Mouse (Mus musculus) olfactory bulb, adult 2 months (tissue): Measurements from ENCODE around the gene Pik3ip1. TPM values are rescaled to one million over a fixed set of nuclear protein-coding genes. Genes with fewer than 3 reads are reported as not detected.

ENCODE experiments used
- H3K27ac ChIP-seq: fragments of 200-500 bp; 2 replicates; pipeline ENCODE4 v1.5.1; 2012; ENCODE audit warnings: low read depth, low read length; ENCODE audit not compliant: insufficient read depth
- H3K4me1 ChIP-seq: fragments of 200-500 bp; 2 replicates; pipeline ENCODE4 v1.6.1; 2012; ENCODE audit warnings: low read length; ENCODE audit not compliant: control insufficient read depth, insufficient read depth
- H3K4me3 ChIP-seq: fragments of 200-500 bp; 2 replicates; pipeline ENCODE4 v1.5.1; 2012; ENCODE audit warnings: mild to moderate bottlenecking, low read depth, low read length, moderate library complexity; ENCODE audit not compliant: insufficient read depth
- CTCF ChIP-seq: fragments of 200-500 bp; IDR thresholded peaks from 2 replicates; pipeline ENCODE4 v1.5.1; 2012; ENCODE audit warnings: low read depth, mild to moderate bottlenecking, low read length, moderate library complexity; ENCODE audit not compliant: insufficient read depth
- POLR2A ChIP-seq: fragments of 200-500 bp; IDR thresholded peaks from 2 replicates; pipeline ENCODE4 v1.6.1; 2012; ENCODE audit warnings: mild to moderate bottlenecking, low read depth, low read length, moderate library complexity; ENCODE audit not compliant: insufficient read depth
- WGBS: fragments of 180-500 bp; shearing (Covaris S2); methylation state at CpG from one replicate; pipeline ENCODE4 v1.1.7; 2018; 5-methylcytosine and 5-hydroxymethylcytosine counted together
- polyA plus RNA-seq: library from polyadenylated mRNA; stranded (reverse); fragments of >200 nt; gene quantifications from 2 replicates; pipeline ENCODE4 v1.2.4, GENCODE M21; 2012; ENCODE audit warnings: low replicate concordance; ENCODE audit not compliant: missing spikeins, insufficient read depth, insufficient read length

Pik3ip1 gene
- polyA plus RNA-seq, 1 experiment = not detected

DNA sequence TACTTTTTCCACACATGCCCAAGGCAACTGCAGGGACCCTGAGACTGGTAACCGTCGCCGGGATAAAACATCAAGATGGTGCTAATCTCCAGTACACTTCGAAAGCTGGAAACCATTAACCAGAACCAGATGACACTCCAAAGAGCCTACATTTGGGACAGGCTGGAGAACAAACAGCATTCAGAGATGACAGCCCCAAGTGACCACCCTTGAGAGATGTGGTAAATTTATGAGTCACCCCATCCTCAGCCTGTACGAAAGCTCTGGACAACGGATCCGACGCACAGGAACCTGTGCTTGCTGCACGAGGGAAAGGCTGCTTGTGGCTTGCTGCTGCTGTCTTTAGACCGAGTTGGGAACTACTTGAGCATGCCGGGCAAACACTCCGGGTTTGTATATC lies 44.5 kb downstream of the Pik3ip1 start:
- 59% methylated on average over 12 of the region's 12 CpGs for WGBS
- H3K4me1 ChIP-seq = peaks cover 29% of the 10 kb centered on the region
- H3K4me3 ChIP-seq = no peak overlapping the region
- TF ChIP-seq CTCF = no peak
- peak overlapping the region; percentile 35; the same call in 1 of the 2 replicates for H3K27ac ChIP-seq

DNA sequence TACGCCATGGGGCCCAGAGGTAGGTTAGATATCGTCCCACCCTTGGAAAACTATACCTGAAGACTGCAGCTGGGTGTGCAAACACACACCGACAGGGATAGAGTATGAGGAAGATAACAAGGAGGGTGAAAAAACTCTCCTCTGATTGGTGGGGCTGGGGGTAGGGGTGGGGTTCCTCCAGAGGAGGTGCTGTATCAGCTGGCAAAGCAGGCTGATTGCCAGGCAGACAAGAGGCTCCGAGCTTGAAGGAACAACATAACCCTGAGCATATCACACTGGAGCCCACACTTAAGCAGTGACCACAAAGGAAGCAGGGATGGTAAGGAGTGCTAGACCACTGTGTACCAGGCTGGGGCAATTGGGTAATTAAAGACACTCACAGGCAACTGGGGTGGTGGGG lies 49.2 kb downstream of the Pik3ip1 start:
- TF ChIP-seq POLR2A (no peak), CTCF (no peak)
- Histone ChIP-seq H3K27ac (no peak overlapping the region), H3K4me1 (peaks cover 8% of the 10 kb centered on the region), H3K4me3 (no peak overlapping the region)
- WGBS = 74% methylated on average over 4 of the region's 4 CpGs

GRCm38 (mm10) chr11:3381148-3381814 lies 51.1 kb downstream of the Pik3ip1 start:
- TF ChIP-seq CTCF (no peak), POLR2A (no peak)
- Histone ChIP-seq H3K4me1 (no peaks in the 10 kb centered on the region), H3K27ac (no peak overlapping the region), H3K4me3 (no peak overlapping the region)
- 91% methylated on average over 6 of the region's 6 CpGs for WGBS

DNA sequence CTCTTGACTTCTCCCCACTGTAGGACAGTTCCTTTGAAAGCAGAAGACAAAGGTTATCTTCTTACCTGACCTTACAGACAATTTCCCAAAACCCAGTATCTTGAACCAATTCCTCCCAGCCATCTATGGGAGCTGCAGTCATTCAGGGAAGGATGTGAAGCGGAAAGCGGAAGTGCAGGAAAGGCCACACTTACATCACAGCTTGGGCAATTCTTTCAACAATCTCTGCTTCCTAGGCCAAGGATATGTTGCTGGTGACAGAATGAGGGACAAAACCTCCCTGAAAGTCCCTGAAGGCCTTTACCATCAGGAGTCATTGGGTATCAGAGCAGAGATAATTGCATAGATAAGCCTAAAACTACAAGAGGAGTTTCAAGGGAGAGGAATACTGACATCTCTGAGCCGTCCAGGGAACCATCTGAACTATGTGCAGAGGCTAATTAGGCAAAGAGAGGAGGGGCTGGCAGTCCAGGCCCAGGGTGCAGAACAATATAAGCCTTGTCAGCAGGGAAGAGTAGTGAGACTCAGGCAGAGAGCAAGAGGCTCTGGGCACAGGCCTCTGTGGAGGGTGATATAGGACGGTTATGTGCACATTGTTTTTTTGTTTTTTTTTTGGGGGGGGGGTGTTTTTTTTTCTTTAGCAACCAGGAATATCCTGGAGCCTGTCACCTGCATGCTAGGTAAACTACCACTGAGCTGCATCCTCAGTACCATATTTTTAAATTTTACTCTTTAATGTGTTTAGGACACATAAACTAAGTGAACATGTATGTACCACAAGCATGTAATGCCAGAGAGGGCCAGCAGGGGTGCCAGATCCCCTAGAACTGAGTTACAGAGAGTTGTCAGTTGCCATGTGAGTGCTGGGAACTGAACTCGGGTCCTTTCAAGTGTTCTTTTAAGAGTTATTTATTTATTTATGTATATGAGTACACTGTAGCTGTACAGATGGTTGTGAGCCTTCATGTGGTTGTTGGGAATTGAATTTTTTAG lies 52.7 kb downstream of the Pik3ip1 start:
- TF ChIP-seq CTCF = no peak
- no peak for TF ChIP-seq POLR2A
- no peak overlapping the region for H3K27ac ChIP-seq
- no peak overlapping the region for H3K4me3 ChIP-seq
- H3K4me1 ChIP-seq = peaks cover 2% of the 10 kb centered on the region; the same call in 1 of the 2 replicates
- 80% methylated on average over 5 of the region's 5 CpGs for WGBS

DNA sequence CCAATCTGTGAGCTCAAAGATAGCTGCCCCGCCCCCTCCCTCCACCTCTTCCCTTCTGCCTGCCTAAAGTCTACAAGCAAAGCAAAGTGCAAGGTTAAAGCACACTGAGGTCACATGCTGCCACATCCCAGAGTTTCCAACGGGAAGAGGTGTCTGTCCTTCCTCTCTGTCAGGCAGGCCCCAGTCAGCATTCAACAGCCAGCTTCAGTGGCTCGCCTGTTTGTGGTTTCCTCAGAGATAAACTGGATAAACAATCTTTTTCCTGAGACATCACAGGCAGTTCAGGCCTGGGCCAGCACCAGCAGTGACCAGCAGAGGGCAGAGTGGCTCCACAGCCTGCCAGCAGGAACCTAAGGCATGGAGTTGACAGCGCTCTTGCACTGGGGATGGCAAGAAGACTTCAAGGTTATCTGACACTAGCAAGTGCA lies 56.8 kb downstream of the Pik3ip1 start:
- 0 out of 2 replicates have a peak overlapping the region, but pooled peaks have one; percentile 5 for H3K27ac ChIP-seq
- no peak for TF ChIP-seq POLR2A
- TF ChIP-seq CTCF = peak; percentile 93

DNA sequence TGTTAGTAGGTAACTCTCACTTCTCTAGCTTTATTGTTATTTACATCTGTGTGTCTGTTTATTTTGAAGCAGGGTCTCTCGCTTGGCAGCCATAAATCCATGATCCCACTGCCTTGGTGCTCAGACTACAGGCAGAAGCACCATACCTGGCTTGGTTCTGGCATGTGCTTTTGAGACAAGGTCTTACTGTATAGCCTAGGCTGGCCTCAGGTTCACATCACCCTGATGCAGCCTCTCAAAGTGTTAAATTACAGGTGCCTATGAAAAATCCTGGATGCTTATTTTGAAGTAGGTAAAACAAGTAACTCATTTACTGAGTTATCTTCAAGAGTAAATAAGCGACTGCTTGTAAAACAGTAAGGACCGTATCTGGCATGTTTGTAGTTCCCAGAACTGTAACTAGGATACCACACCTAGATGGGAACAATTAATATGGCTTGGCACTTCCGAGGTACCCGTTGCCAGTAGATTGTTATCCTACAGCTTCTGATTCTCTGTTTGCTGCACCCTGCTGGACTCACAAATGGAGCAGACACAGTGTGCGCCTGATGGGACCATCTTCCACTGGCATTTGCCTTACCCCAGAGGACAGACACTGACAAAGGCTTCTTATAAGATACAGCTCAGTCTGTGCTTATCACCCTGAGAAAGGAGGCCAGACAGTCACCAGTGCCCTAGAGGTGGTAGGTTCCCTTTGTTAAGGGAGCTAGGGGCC lies 57.4 kb downstream of the Pik3ip1 start:
- WGBS = 73% methylated on average over 6 of the region's 6 CpGs
- Histone ChIP-seq H3K4me1 (peaks cover 12% of the 10 kb centered on the region), H3K27ac (no peak overlapping the region), H3K4me3 (no peak overlapping the region)
- TF ChIP-seq CTCF = no peak
- TF ChIP-seq POLR2A = no peak

More for the DNA sequence above, 56.8 kb downstream of the Pik3ip1 start:
- no peak overlapping the region for H3K4me3 ChIP-seq
- H3K4me1 ChIP-seq = peaks cover 5% of the 10 kb centered on the region; the same call in 1 of the 2 replicates
- 23% methylated on average over 4 of the region's 4 CpGs for WGBS

- 73% methylated on average over 5 of the region's 5 CpGs for WGBS
- H3K4me1 ChIP-seq = peaks cover 14% of the 10 kb centered on the region
- no peak overlapping the region for H3K4me3 ChIP-seq
- TF ChIP-seq POLR2A (no peak), CTCF (no peak)
- no peak overlapping the region for H3K27ac ChIP-seq
Observed at GRCm38 (mm10) chr11:3389996-3390395, 59.8 kb downstream of the Pik3ip1 start.

GRCm38 (mm10) chr11:3390789-3391188 lies 60.6 kb downstream of the Pik3ip1 start:
- TF ChIP-seq CTCF (no peak), POLR2A (no peak)
- H3K4me3 ChIP-seq = no peak overlapping the region
- no peak overlapping the region for H3K27ac ChIP-seq
- peaks cover 14% of the 10 kb centered on the region for H3K4me1 ChIP-seq
- WGBS = 92% methylated on average over 5 of the region's 5 CpGs
